In the genomic region with DNA sequence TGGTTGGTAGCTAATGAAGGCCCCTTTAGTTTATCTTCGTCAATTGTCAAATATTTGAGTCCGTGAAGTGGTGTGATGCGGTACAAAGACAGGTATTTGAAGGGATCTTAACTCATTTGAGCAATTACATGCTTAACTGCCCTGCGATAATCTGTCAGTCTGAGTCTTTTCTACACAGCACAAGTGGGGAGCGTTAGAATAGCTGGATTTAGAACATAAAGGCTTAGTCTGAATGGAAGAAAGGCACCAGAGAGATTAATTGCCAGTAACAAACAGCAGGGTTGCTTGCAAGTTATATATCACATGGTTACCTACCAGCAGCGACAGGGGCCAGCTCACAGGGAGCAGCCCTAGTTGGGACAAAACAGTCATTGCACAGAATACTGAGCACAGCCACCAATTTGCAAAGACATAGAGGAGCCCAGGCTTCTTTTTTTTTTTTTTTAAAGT, we compare ENCODE assay signal across 13 mouse cellular contexts.
DNase-seq lines count a peak whose midpoint lies in the region; ATAC-seq lines count a peak whose summit lies in the region.
"Had no signal": no experiment of that assay in that cellular context is flagged by ENCODE, and none has a peak within 500 bp of the region (broad histone marks: within the 10 kb centered on the region; RNA-seq: fewer than 3 reads in every experiment).

No protein-coding gene starts in this region.

- peaks cover 32% of the 10 kb centered on the region for H3K4me1 ChIP-seq in forebrain, embryonic 10.5 days
- H3K4me1 ChIP-seq in hindbrain, embryonic 16.5 days (ENCODE audit: control insufficient read depth, insufficient read depth, low read depth, low read length), result peaks cover 7% of the 10 kb centered on the region
- peaks cover 5% of the 10 kb centered on the region; the same call in 1 of the 2 replicates for H3K4me1 ChIP-seq in neural tube, embryonic 12.5 days
- no peaks in the 10 kb centered on the region for H3K4me1 ChIP-seq in intestine, embryonic 16.5 days (ENCODE audit: control insufficient read depth, insufficient read depth, low read length)
- H3K4me1 ChIP-seq: heart, embryonic 15.5 days; liver, embryonic 15.5 days had no signal

- H3K27ac ChIP-seq in forebrain, embryonic 10.5 days, result peak overlapping the region; percentile 82
- H3K27ac ChIP-seq in hindbrain, embryonic 16.5 days (ENCODE audit: low read depth, low read length), result no peak overlapping the region
- H3K27ac ChIP-seq in neural tube, embryonic 12.5 days, result no peak overlapping the region
- no peak overlapping the region for H3K27ac ChIP-seq in intestine, embryonic 16.5 days (ENCODE audit: low read length)
- H3K27ac ChIP-seq: embryonic facial prominence, embryonic 15.5 days; heart, embryonic 15.5 days; liver, embryonic 15.5 days had no signal

- WGBS in forebrain, embryonic 10.5 days, result 14% methylated on average over 6 of the region's 6 CpGs
- 13% methylated on average over 6 of the region's 6 CpGs for WGBS in hindbrain, embryonic 16.5 days
- 11% methylated on average over 6 of the region's 6 CpGs for WGBS in neural tube, embryonic 12.5 days
- 43% methylated on average over 6 of the region's 6 CpGs for WGBS in intestine, embryonic 16.5 days

- ATAC-seq in hindbrain, embryonic 16.5 days, result peak; percentile 56
- peak; percentile 91 for ATAC-seq in neural tube, embryonic 12.5 days (ENCODE audit: low FRiP score, low read depth)
- no peak for ATAC-seq in intestine, embryonic 16.5 days

- H3K9me3 ChIP-seq in forebrain, embryonic 10.5 days, result no peaks in the 10 kb centered on the region
- no peaks in the 10 kb centered on the region for H3K9me3 ChIP-seq in hindbrain, embryonic 16.5 days (ENCODE audit: control insufficient read depth, low read length)
- no peaks in the 10 kb centered on the region for H3K9me3 ChIP-seq in neural tube, embryonic 12.5 days
- no peaks in the 10 kb centered on the region for H3K9me3 ChIP-seq in intestine, embryonic 16.5 days (ENCODE audit: control insufficient read depth, low read length)
- H3K9me3 ChIP-seq: embryonic facial prominence, embryonic 15.5 days; heart, embryonic 15.5 days; liver, embryonic 15.5 days had no signal

- H3K36me3 ChIP-seq in forebrain, embryonic 10.5 days (replicated peaks), result no peaks in the 10 kb centered on the region
- H3K36me3 ChIP-seq in hindbrain, embryonic 16.5 days (ENCODE audit: control insufficient read depth, insufficient read depth, low read length), result no peaks in the 10 kb centered on the region
- H3K36me3 ChIP-seq in neural tube, embryonic 12.5 days, result no peaks in the 10 kb centered on the region
- H3K36me3 ChIP-seq in intestine, embryonic 16.5 days (ENCODE audit: control insufficient read depth, insufficient read depth, low read length), result no peaks in the 10 kb centered on the region
- H3K36me3 ChIP-seq: embryonic facial prominence, embryonic 15.5 days; heart, embryonic 15.5 days; liver, embryonic 15.5 days had no signal

- H3K4me2 ChIP-seq in hindbrain, embryonic 16.5 days (ENCODE audit: low read length), result peak overlapping the region; percentile 31
- peak overlapping the region; percentile 31; the same call in 1 of the 2 replicates for H3K4me2 ChIP-seq in neural tube, embryonic 12.5 days (replicated peaks)
- H3K4me2 ChIP-seq in intestine, embryonic 16.5 days (ENCODE audit: low read depth, low read length), result no peak overlapping the region
- H3K4me2 ChIP-seq: embryonic facial prominence, embryonic 15.5 days; heart, embryonic 15.5 days; liver, embryonic 15.5 days had no signal

- H3K27me3 ChIP-seq in forebrain, embryonic 10.5 days (ENCODE audit: poor library complexity, severe bottlenecking), result peaks cover 92% of the 10 kb centered on the region
- H3K27me3 ChIP-seq in hindbrain, embryonic 16.5 days (replicated peaks; ENCODE audit: control insufficient read depth, insufficient read depth, low read length), result peaks cover 3% of the 10 kb centered on the region
- H3K27me3 ChIP-seq in neural tube, embryonic 12.5 days (replicated peaks), result peaks cover 69% of the 10 kb centered on the region
- no peaks in the 10 kb centered on the region for H3K27me3 ChIP-seq in intestine, embryonic 16.5 days (replicated peaks; ENCODE audit: control insufficient read depth, insufficient read depth, low read length)
- H3K27me3 ChIP-seq: CH12.LX; embryonic facial prominence, embryonic 15.5 days; heart, embryonic 15.5 days; liver, embryonic 15.5 days had no signal

- peak; percentile 74 for DNase-seq in embryo, embryonic 10.5 days (ENCODE audit: low spot score)
- peak; percentile 57 for DNase-seq in forebrain, embryonic 10.5 days (ENCODE audit: extremely low spot score, low spot score)
- no peak for DNase-seq in ovary, postnatal 14 days (ENCODE audit: low spot score)
- no peak for DNase-seq in layer of hippocampus, postnatal 14 days (ENCODE audit: low spot score in 2 of 2)
- DNase-seq: adrenal gland, postnatal 36 days; layer of hippocampus, postnatal 36 days had no signal

- peak overlapping the region; percentile 27; the same call in 1 of the 2 replicates for H3K4me3 ChIP-seq in forebrain, embryonic 10.5 days
- no peak overlapping the region for H3K4me3 ChIP-seq in hindbrain, embryonic 16.5 days (ENCODE audit: low read length)
- no peak overlapping the region for H3K4me3 ChIP-seq in neural tube, embryonic 12.5 days
- H3K4me3 ChIP-seq in intestine, embryonic 16.5 days (ENCODE audit: low read length), result no peak overlapping the region
- H3K4me3 ChIP-seq: embryonic facial prominence, embryonic 15.5 days; heart, embryonic 15.5 days; liver, embryonic 15.5 days had no signal

- no peak overlapping the region for H3K9ac ChIP-seq in hindbrain, embryonic 16.5 days (ENCODE audit: low read depth, low read length)
- H3K9ac ChIP-seq in neural tube, embryonic 12.5 days, result no peak overlapping the region
- no peak overlapping the region for H3K9ac ChIP-seq in intestine, embryonic 16.5 days (ENCODE audit: low read depth, low read length)
- H3K9ac ChIP-seq: embryonic facial prominence, embryonic 15.5 days; heart, embryonic 15.5 days; liver, embryonic 15.5 days had no signal

Comparison
In these comparisons a context has a peak if more than half of its experiments do, and no peak if none do; other contexts are left out.
1. DNase-seq: peak in embryo, embryonic 10.5 days (single experiment) and forebrain, embryonic 10.5 days (single experiment); none in ovary, postnatal 14 days (single experiment) and layer of hippocampus, postnatal 14 days (0 of 2).